8 mouse cellular contexts compared by ENCODE assay signal in the genomic region with DNA sequence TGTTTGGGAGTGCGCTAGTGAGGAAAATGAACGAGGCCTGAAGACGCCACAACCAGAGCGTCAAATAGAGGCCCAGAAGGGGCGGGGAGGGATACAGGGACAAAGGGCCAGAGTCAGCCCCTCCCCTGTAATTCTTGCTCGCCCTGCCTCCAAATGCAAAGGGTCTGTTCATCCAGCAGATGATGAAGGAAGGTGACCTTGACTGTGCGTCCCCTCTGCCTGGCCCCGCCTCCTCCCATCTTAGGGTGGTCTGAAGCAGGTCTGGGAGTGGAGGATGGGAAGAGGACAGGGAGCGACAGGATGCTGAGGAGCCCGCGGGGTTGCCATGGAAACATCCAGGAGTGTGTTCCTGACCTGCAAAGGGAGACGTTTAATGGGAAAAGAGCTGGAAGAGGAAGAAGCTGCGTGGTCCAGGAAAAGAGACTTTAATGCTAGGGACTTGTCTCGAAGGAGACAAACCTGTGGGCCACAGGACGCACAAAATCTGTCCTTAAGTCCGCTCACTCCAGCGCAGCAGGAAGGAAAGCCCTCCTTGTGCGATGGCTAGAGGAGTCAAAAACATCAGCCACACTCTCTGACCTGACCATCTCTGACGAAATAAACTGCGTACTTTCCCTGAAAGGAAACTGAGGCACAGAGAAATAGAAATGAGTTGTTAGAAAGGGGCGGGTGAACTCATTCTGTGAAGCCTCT. TPM values are rescaled to one million over a fixed set of nuclear protein-coding genes. Genes with fewer than 3 reads are reported as not detected.
DNase-seq lines count a peak whose midpoint lies in the region; ATAC-seq lines count a peak whose summit lies in the region.
"Had no signal": no experiment of that assay in that cellular context is flagged by ENCODE, and none has a peak within 500 bp of the region (broad histone marks: within the 10 kb centered on the region; RNA-seq: fewer than 3 reads in every experiment).

No protein-coding gene starts in this region.

- H3K36me3 ChIP-seq in liver, embryonic 11.5 days (ENCODE audit: control insufficient read depth, insufficient read depth, low read length) = no peaks in the 10 kb centered on the region
- no peaks in the 10 kb centered on the region for H3K36me3 ChIP-seq in forebrain, embryonic 15.5 days
- no peaks in the 10 kb centered on the region for H3K36me3 ChIP-seq in limb, embryonic 12.5 days
- H3K36me3 ChIP-seq: liver, embryonic 15.5 days had no signal

- H3K4me3 ChIP-seq in liver, embryonic 11.5 days (ENCODE audit: low read depth, low read length) = no peak overlapping the region
- H3K4me3 ChIP-seq in forebrain, embryonic 15.5 days = peak overlapping the region; percentile 35
- peak overlapping the region; percentile 33 for H3K4me3 ChIP-seq in limb, embryonic 12.5 days (replicated peaks)
- H3K4me3 ChIP-seq: liver, embryonic 15.5 days had no signal

- H3K9me3 ChIP-seq in liver, embryonic 11.5 days (ENCODE audit: control insufficient read depth, low read length) = no peaks in the 10 kb centered on the region
- no peaks in the 10 kb centered on the region for H3K9me3 ChIP-seq in forebrain, embryonic 15.5 days
- H3K9me3 ChIP-seq in limb, embryonic 12.5 days = no peaks in the 10 kb centered on the region
- H3K9me3 ChIP-seq: liver, embryonic 15.5 days had no signal

- peak overlapping the region; percentile 25; the same call in 1 of the 2 replicates for H3K4me2 ChIP-seq in liver, embryonic 11.5 days
- peak overlapping the region; percentile 48 for H3K4me2 ChIP-seq in forebrain, embryonic 15.5 days (replicated peaks)
- H3K4me2 ChIP-seq in limb, embryonic 12.5 days = peak overlapping the region; percentile 62
- H3K4me2 ChIP-seq: liver, embryonic 15.5 days had no signal

- H3K27me3 ChIP-seq in liver, embryonic 11.5 days (replicated peaks; ENCODE audit: control insufficient read depth, insufficient read depth, low read length) = peaks cover 40% of the 10 kb centered on the region
- no peaks in the 10 kb centered on the region for H3K27me3 ChIP-seq in forebrain, embryonic 15.5 days
- H3K27me3 ChIP-seq in limb, embryonic 12.5 days = peaks cover 22% of the 10 kb centered on the region

- H3K9ac ChIP-seq in liver, embryonic 11.5 days (ENCODE audit: low read depth, low read length) = no peak overlapping the region
- H3K9ac ChIP-seq in forebrain, embryonic 15.5 days (replicated peaks) = peak overlapping the region; percentile 48
- H3K9ac ChIP-seq in limb, embryonic 12.5 days (replicated peaks) = peak overlapping the region; percentile 53
- H3K9ac ChIP-seq: liver, embryonic 15.5 days had no signal

- no peaks in the 10 kb centered on the region for H3K4me1 ChIP-seq in liver, embryonic 11.5 days (replicated peaks; ENCODE audit: control insufficient read depth, insufficient read depth, low read length)
- H3K4me1 ChIP-seq in forebrain, embryonic 15.5 days = peaks cover 21% of the 10 kb centered on the region
- peaks cover 21% of the 10 kb centered on the region for H3K4me1 ChIP-seq in limb, embryonic 12.5 days (replicated peaks)

- H3K27ac ChIP-seq in liver, embryonic 11.5 days (ENCODE audit: low read depth, low read length) = no peak overlapping the region
- H3K27ac ChIP-seq in forebrain, embryonic 15.5 days (replicated peaks) = peak overlapping the region; percentile 85
- peak overlapping the region; percentile 29; the same call in 1 of the 2 replicates for H3K27ac ChIP-seq in limb, embryonic 12.5 days
- H3K27ac ChIP-seq: liver, embryonic 15.5 days had no signal

- WGBS in liver, embryonic 11.5 days = 10% methylated on average over 21 of the region's 21 CpGs
- 1% methylated on average over 21 of the region's 21 CpGs for WGBS in forebrain, embryonic 15.5 days
- 3% methylated on average over 21 of the region's 21 CpGs for WGBS in limb, embryonic 12.5 days

- no peak for ATAC-seq in liver, embryonic 11.5 days (replicated peaks; ENCODE audit: low FRiP score)
- ATAC-seq in forebrain, embryonic 15.5 days (replicated peaks) = peak; percentile 77
- ATAC-seq in limb, embryonic 12.5 days (ENCODE audit: insufficient number of reproducible peaks, insufficient read depth, low FRiP score, low TSS enrichment, low read depth) = peak; percentile 23; the same call in 1 of the 2 replicates

- DNase-seq in liver, embryonic 11.5 days (ENCODE audit: low spot score) = no peak
- no peak for DNase-seq in liver
- peak; percentile 54 for DNase-seq in right cerebral cortex, postnatal 4 days
- DNase-seq in adrenal gland, adult (ENCODE audit: inconsistent age in 2 of 2, low spot score in 1 of 2) = no peak
- DNase-seq in thymus, adult 18-20 months = no peak

RNA-seq across cellular contexts. Expression of gene Nrsn2, which starts 0.6 kb away (rescaled TPM):
- 0.45 and 0.49 TPM in 2 replicates for polyA plus RNA-seq in liver, embryonic 11.5 days (2014; fragmentation: Nextera tagmentation; extraction: Ambion mirVana)
- polyA plus RNA-seq in forebrain, embryonic 15.5 days (2015; fragmentation: Nextera tagmentation; extraction: Ambion mirVana) = 13.5 and 13.6 TPM in 2 replicates
- 2.2 and 3.0 TPM in 2 replicates for polyA plus RNA-seq in limb, embryonic 12.5 days (2016; fragmentation: Nextera tagmentation; extraction: Ambion mirVana)
- polyA plus RNA-seq: liver, embryonic 15.5 days had no signal

RNA-seq across cellular contexts. Expression of gene Sox12, which starts 22.1 kb away (rescaled TPM):
- polyA plus RNA-seq in liver, embryonic 11.5 days (2014; fragmentation: Nextera tagmentation; extraction: Ambion mirVana) = 8.5 and 9.8 TPM in 2 replicates
- polyA plus RNA-seq in forebrain, embryonic 15.5 days (2015; fragmentation: Nextera tagmentation; extraction: Ambion mirVana) = 17.7 and 18.3 TPM in 2 replicates
- polyA plus RNA-seq in limb, embryonic 12.5 days (2016; fragmentation: Nextera tagmentation; extraction: Ambion mirVana) = 15.6 and 16.8 TPM in 2 replicates

RNA-seq across cellular contexts. Expression of gene Trib3, which starts 32.0 kb away (rescaled TPM):
- 13.9 and 18.1 TPM in 2 replicates for polyA plus RNA-seq in liver, embryonic 11.5 days (2014; fragmentation: Nextera tagmentation; extraction: Ambion mirVana)
- 0.55 and 0.85 TPM in 2 replicates for polyA plus RNA-seq in forebrain, embryonic 15.5 days (2015; fragmentation: Nextera tagmentation; extraction: Ambion mirVana)
- 3.0 and 3.6 TPM in 2 replicates for polyA plus RNA-seq in limb, embryonic 12.5 days (2016; fragmentation: Nextera tagmentation; extraction: Ambion mirVana)

RNA-seq across cellular contexts. Expression of gene Zcchc3, which starts 39.0 kb away (rescaled TPM):
- polyA plus RNA-seq in liver, embryonic 11.5 days (2014; fragmentation: Nextera tagmentation; extraction: Ambion mirVana) = 41.6 and 44.6 TPM in 2 replicates
- 18.7 TPM in 2 replicates for polyA plus RNA-seq in forebrain, embryonic 15.5 days (2015; fragmentation: Nextera tagmentation; extraction: Ambion mirVana)
- polyA plus RNA-seq in limb, embryonic 12.5 days (2016; fragmentation: Nextera tagmentation; extraction: Ambion mirVana) = 74.1 and 76.6 TPM in 2 replicates

RNA-seq across cellular contexts. Expression of gene 6820408C15Rik, which starts 39.6 kb away (rescaled TPM):
- 0.31 and 1.1 TPM in 2 replicates for polyA plus RNA-seq in liver, embryonic 11.5 days (2014; fragmentation: Nextera tagmentation; extraction: Ambion mirVana)
- 2.1 and 3.7 TPM in 2 replicates for polyA plus RNA-seq in forebrain, embryonic 15.5 days (2015; fragmentation: Nextera tagmentation; extraction: Ambion mirVana)
- 0.24 and 0.59 TPM in 2 replicates for polyA plus RNA-seq in limb, embryonic 12.5 days (2016; fragmentation: Nextera tagmentation; extraction: Ambion mirVana)
